Mouse (Mus musculus) gonadal fat pad, adult 2 months (tissue): ENCODE data around the gene Kif3b. TPM values are rescaled to one million over a fixed set of nuclear protein-coding genes. Genes with fewer than 3 reads are reported as not detected.

ENCODE experiments used
- DNase-seq: peaks from one replicate; pipeline ENCODE4 v3.0.0-alpha.2; 2012; ENCODE audit warnings: low read depth
- polyA plus RNA-seq: library from polyadenylated mRNA; depleted of rRNA; stranded (reverse); fragments of >200 nt; gene quantifications from 2 replicates; pipeline ENCODE4 v1.2.3, GENCODE M21; 2012

The Kif3b gene
- polyA plus RNA-seq, 1 experiment: 13.3 TPM

- no peak for DNase-seq
Measured at GRCm38 (mm10) chr2:153297771-153298170, 6.6 kb downstream of the Kif3b start.

GRCm38 (mm10) chr2:153298460-153298859 lies 7.2 kb downstream of the Kif3b start:
- DNase-seq: no peak

- DNase-seq: no peak
Measured at GRCm38 (mm10) chr2:153298863-153299262, 7.7 kb downstream of the Kif3b start.

- no peak for DNase-seq
Measured at GRCm38 (mm10) chr2:153301123-153301522, 9.9 kb downstream of the Kif3b start.

GRCm38 (mm10) chr2:153305240-153305639 lies 14.0 kb downstream of the Kif3b start:
- no peak for DNase-seq

GRCm38 (mm10) chr2:153308586-153308985 lies 17.4 kb downstream of the Kif3b start:
- DNase-seq: no peak

- DNase-seq: no peak
Measured at GRCm38 (mm10) chr2:153309106-153309505, 17.9 kb downstream of the Kif3b start.

- DNase-seq: no peak
Measured at GRCm38 (mm10) chr2:153310228-153310627, 19.0 kb downstream of the Kif3b start.

GRCm38 (mm10) chr2:153312884-153313283 lies 21.7 kb downstream of the Kif3b start:
- DNase-seq: no peak

- DNase-seq: no peak
Measured at GRCm38 (mm10) chr2:153318408-153318807, 27.2 kb downstream of the Kif3b start.

- DNase-seq: no peak
Measured at GRCm38 (mm10) chr2:153319036-153319643, 27.9 kb downstream of the Kif3b start.

- no peak for DNase-seq
Measured at GRCm38 (mm10) chr2:153325706-153326376, 34.6 kb downstream of the Kif3b start.

- DNase-seq: no peak
Measured at GRCm38 (mm10) chr2:153332271-153332670, 41.1 kb downstream of the Kif3b start.

GRCm38 (mm10) chr2:153332981-153333380 lies 41.8 kb downstream of the Kif3b start:
- DNase-seq: no peak

GRCm38 (mm10) chr2:153333822-153334232 lies 42.6 kb downstream of the Kif3b start:
- no peak for DNase-seq

GRCm38 (mm10) chr2:153334281-153334680 lies 43.1 kb downstream of the Kif3b start:
- DNase-seq: no peak

- no peak for DNase-seq
Measured at GRCm38 (mm10) chr2:153336117-153336516, 44.9 kb downstream of the Kif3b start.

GRCm38 (mm10) chr2:153338361-153339350 lies 47.4 kb downstream of the Kif3b start:
- DNase-seq: no peak

GRCm38 (mm10) chr2:153342166-153342565 lies 51.0 kb downstream of the Kif3b start:
- no peak for DNase-seq

- DNase-seq: no peak
Measured at GRCm38 (mm10) chr2:153342602-153343001, 51.4 kb downstream of the Kif3b start.

GRCm38 (mm10) chr2:153343191-153343590 lies 52.0 kb downstream of the Kif3b start:
- DNase-seq: no peak

- no peak for DNase-seq
Measured at GRCm38 (mm10) chr2:153345071-153345453, 53.8 kb downstream of the Kif3b start.
